Mouse (Mus musculus) neural tube, embryonic 14.5 days (tissue): ENCODE results near the gene Naa15. TPM values are rescaled to one million over a fixed set of nuclear protein-coding genes. Genes with fewer than 3 reads are reported as not detected.
"Not testable (repeated sequence)": the region's sequence is repeated elsewhere in the genome, so short reads cannot be mapped to it uniquely, and the experiment has no call there.

ENCODE experiments used
- ATAC-seq: fragments of 200-750 bp; cut with Nextera tagmentation; 2 replicates; pipeline ENCODE4 v1.8.0; 2017; ENCODE audit warnings: low read depth, mild to moderate bottlenecking, moderate TSS enrichment, moderate library complexity
- H3K27ac ChIP-seq: fragments of 300-500 bp; sonication (generic); 2 replicates; pipeline ENCODE4 v1.5.1; 2014; ENCODE audit warnings: low read depth, mild to moderate bottlenecking, control low read depth, low read length, moderate library complexity, mixed read lengths
- H3K27me3 ChIP-seq: fragments of 300-500 bp; sonication (generic); 2 replicates; pipeline ENCODE4 v1.6.1; 2014; ENCODE audit warnings: low read length; ENCODE audit not compliant: control insufficient read depth, insufficient read depth
- H3K36me3 ChIP-seq: fragments of 300-500 bp; sonication (generic); 2 replicates; pipeline ENCODE4 v1.6.1; 2014; ENCODE audit warnings: low read length, mixed read lengths; ENCODE audit not compliant: control insufficient read depth, insufficient read depth
- H3K4me1 ChIP-seq: fragments of 300-500 bp; sonication (generic); 2 replicates; pipeline ENCODE4 v1.6.1; 2014; ENCODE audit warnings: low read length; ENCODE audit not compliant: control insufficient read depth, insufficient read depth
- H3K4me2 ChIP-seq: fragments of 300-500 bp; sonication (generic); 2 replicates; pipeline ENCODE4 v1.6.1; 2014; ENCODE audit warnings: mild to moderate bottlenecking, low read depth, low read length, control low read depth
- H3K4me3 ChIP-seq: fragments of 300-500 bp; sonication (generic); 2 replicates; pipeline ENCODE4 v1.5.1; 2014; ENCODE audit warnings: low read depth, low read length, control low read depth, mixed read lengths
- H3K9ac ChIP-seq: fragments of 300-500 bp; sonication (generic); replicated peaks from 2 replicates; pipeline ENCODE4 v1.6.1; 2014; ENCODE audit warnings: low read depth, mild to moderate bottlenecking, control low read depth, low read length, mixed read lengths
- H3K9me3 ChIP-seq: fragments of 300-500 bp; sonication (generic); 2 replicates; pipeline ENCODE4 v1.6.1; 2016; ENCODE audit warnings: low read length; ENCODE audit not compliant: control insufficient read depth
- WGBS: fragments of 180-500 bp; shearing (Covaris S2); extraction: QIAGEN DNeasy Blood & Tissue Kit; methylation state at CpG from one replicate; pipeline ENCODE4 v1.1.7; 2014; 5-methylcytosine and 5-hydroxymethylcytosine counted together
- polyA plus RNA-seq: library from polyadenylated mRNA; unstranded; fragments of >200 nt; fragmentation: Nextera tagmentation; extraction: Ambion mirVana; gene quantifications from 2 replicates; pipeline ENCODE4 v1.2.1, GENCODE M21; 2014

Gene Naa15
- polyA plus RNA-seq, 1 experiment from 2014 or later = 37.2 TPM

- Histone ChIP-seq H3K4me1 (peaks cover 3% of the 10 kb centered on the region; the same call in 1 of the 2 replicates), H3K9me3 (no peaks in the 10 kb centered on the region), H3K27me3 (0 out of 2 replicates have a peak, but pooled peaks cover 5% of the 10 kb centered on the region), H3K4me3 (no peak overlapping the region), H3K36me3 (no peaks in the 10 kb centered on the region), H3K9ac (no peak overlapping the region), H3K4me2 (no peak overlapping the region), H3K27ac (no peak overlapping the region)
- 59% methylated on average over 15 of the region's 15 CpGs for WGBS
- ATAC-seq = no peak
Observed at GRCm38 (mm10) chr3:51397700-51398299, 17.1 kb upstream of the Naa15 start.

GRCm38 (mm10) chr3:51398667-51399066, 16.3 kb upstream of the Naa15 start:
- 0 out of 2 replicates have a peak, but pooled peaks cover 1% of the 10 kb centered on the region for H3K36me3 ChIP-seq
- 0 out of 2 replicates have a peak, but pooled peaks cover 5% of the 10 kb centered on the region for H3K27me3 ChIP-seq
- H3K4me2 ChIP-seq = no peak overlapping the region
- no peak overlapping the region for H3K27ac ChIP-seq
- H3K4me1 ChIP-seq = peaks cover 3% of the 10 kb centered on the region; the same call in 1 of the 2 replicates
- 17% methylated on average over 3 of the region's 3 CpGs for WGBS
- H3K4me3 ChIP-seq = no peak overlapping the region
- ATAC-seq = no peak
- H3K9me3 ChIP-seq = no peaks in the 10 kb centered on the region
- no peak overlapping the region for H3K9ac ChIP-seq

- H3K27ac ChIP-seq = no peak overlapping the region
- WGBS = 66% methylated on average over 4 of the region's 4 CpGs
- peaks cover 3% of the 10 kb centered on the region; the same call in 1 of the 2 replicates for H3K4me1 ChIP-seq
- no peak overlapping the region for H3K9ac ChIP-seq
- no peak overlapping the region for H3K4me2 ChIP-seq
- H3K27me3 ChIP-seq = 0 out of 2 replicates have a peak, but pooled peaks cover 5% of the 10 kb centered on the region
- no peak for ATAC-seq
- 0 out of 2 replicates have a peak, but pooled peaks cover 6% of the 10 kb centered on the region for H3K36me3 ChIP-seq
- H3K9me3 ChIP-seq = no peaks in the 10 kb centered on the region
- no peak overlapping the region for H3K4me3 ChIP-seq
Observed at GRCm38 (mm10) chr3:51399531-51399930, 15.4 kb upstream of the Naa15 start.

GRCm38 (mm10) chr3:51400682-51401081, 14.3 kb upstream of the Naa15 start:
- Histone ChIP-seq H3K4me1 (peaks cover 3% of the 10 kb centered on the region; the same call in 1 of the 2 replicates), H3K9me3 (no peaks in the 10 kb centered on the region), H3K27ac (no peak overlapping the region), H3K36me3 (0 out of 2 replicates have a peak, but pooled peaks cover 6% of the 10 kb centered on the region), H3K4me3 (no peak overlapping the region), H3K27me3 (0 out of 2 replicates have a peak, but pooled peaks cover 3% of the 10 kb centered on the region), H3K9ac (no peak overlapping the region), H3K4me2 (no peak overlapping the region)
- 84% methylated on average over 10 of the region's 10 CpGs for WGBS
- ATAC-seq = no peak

- H3K27me3 ChIP-seq, H3K9ac ChIP-seq, H3K9me3 ChIP-seq, ATAC-seq, H3K4me1 ChIP-seq, H3K4me3 ChIP-seq, H3K36me3 ChIP-seq, H3K27ac ChIP-seq, H3K4me2 ChIP-seq: not testable (repeated sequence)
- WGBS = 72% methylated on average over 4 of the region's 4 CpGs
Observed at GRCm38 (mm10) chr3:51402054-51402453, 12.9 kb upstream of the Naa15 start.

- no peak for ATAC-seq
- H3K27me3 ChIP-seq = no peaks in the 10 kb centered on the region
- no peak overlapping the region for H3K4me3 ChIP-seq
- H3K4me1 ChIP-seq = peaks cover 4% of the 10 kb centered on the region
- H3K27ac ChIP-seq = no peak overlapping the region
- WGBS = 96% methylated on average over 12 of the region's 12 CpGs
- no peaks in the 10 kb centered on the region for H3K9me3 ChIP-seq
- H3K36me3 ChIP-seq = 0 out of 2 replicates have a peak, but pooled peaks cover 9% of the 10 kb centered on the region
- H3K4me2 ChIP-seq = no peak overlapping the region
- no peak overlapping the region for H3K9ac ChIP-seq
Observed at GRCm38 (mm10) chr3:51402628-51403027, 12.3 kb upstream of the Naa15 start.

- Histone ChIP-seq H3K4me1 (peaks cover 8% of the 10 kb centered on the region), H3K9ac (peak overlapping the region; percentile 91), H3K9me3 (no peaks in the 10 kb centered on the region), H3K27ac (peak overlapping the region; percentile 95), H3K36me3 (0 out of 2 replicates have a peak, but pooled peaks cover 9% of the 10 kb centered on the region), H3K4me3 (peak overlapping the region; percentile 81), H3K4me2 (peak overlapping the region; percentile 71), H3K27me3 (no peaks in the 10 kb centered on the region)
- ATAC-seq = peak; percentile 25; the same call in 1 of the 2 replicates
- 16% methylated on average over 20 of the region's 20 CpGs for WGBS
Observed at GRCm38 (mm10) chr3:51407870-51408560, 6.9 kb upstream of the Naa15 start.

GRCm38 (mm10) chr3:51408561-51409183, 6.3 kb upstream of the Naa15 start, which contains the start of gene Ndufc1:
TSS of gene Ndufc1 (minus strand) at chr3:51408988.
- peaks cover 8% of the 10 kb centered on the region for H3K4me1 ChIP-seq
- H3K9ac ChIP-seq = peak within 1 kb of the TSS; percentile 91
- H3K4me2 ChIP-seq = peak within 1 kb of the TSS; percentile 71
- H3K27me3 ChIP-seq = no peaks in the 10 kb centered on the region
- H3K36me3 ChIP-seq = 0 out of 2 replicates have a peak, but pooled peaks cover 7% of the 10 kb centered on the region
- under 1% methylated on average over 40 of the region's 40 CpGs for WGBS
- H3K27ac ChIP-seq = peak within 1 kb of the TSS; percentile 95
- ATAC-seq = peak; percentile 90
- H3K9me3 ChIP-seq = no peaks in the 10 kb centered on the region
- peak within 1 kb of the TSS; percentile 81 for H3K4me3 ChIP-seq
